ENCODE assay signal across 8 mouse cellular contexts in genomic region chr3:141862816-141863461, GRCm38 (mm10).
DNase-seq lines count a peak whose midpoint lies in the region; ATAC-seq and TF ChIP-seq lines count a peak whose summit lies in the region.

No protein-coding gene starts in this region.

- H3K9ac ChIP-seq in liver, embryonic 12.5 days = no peak overlapping the region
- no peak overlapping the region for H3K9ac ChIP-seq in neural tube, embryonic 13.5 days

- H3K36me3 ChIP-seq in heart, embryonic 10.5 days = no peaks in the 10 kb centered on the region
- H3K36me3 ChIP-seq in liver, embryonic 12.5 days = no peaks in the 10 kb centered on the region
- no peaks in the 10 kb centered on the region for H3K36me3 ChIP-seq in neural tube, embryonic 13.5 days

- H3K4me1 ChIP-seq in cortical plate, adult 2 months (ENCODE audit: control insufficient read depth, insufficient read depth, low read length) = no peaks in the 10 kb centered on the region
- H3K4me1 ChIP-seq in heart, embryonic 10.5 days = no peaks in the 10 kb centered on the region
- H3K4me1 ChIP-seq in liver, embryonic 12.5 days = no peaks in the 10 kb centered on the region
- 0 out of 2 replicates have a peak, but pooled peaks cover 2% of the 10 kb centered on the region for H3K4me1 ChIP-seq in neural tube, embryonic 13.5 days (replicated peaks)

- no peak overlapping the region for H3K27ac ChIP-seq in cortical plate, adult 2 months (ENCODE audit: insufficient read depth, low read length)
- H3K27ac ChIP-seq in heart, embryonic 10.5 days = no peak overlapping the region
- H3K27ac ChIP-seq in liver, embryonic 12.5 days = no peak overlapping the region
- H3K27ac ChIP-seq in neural tube, embryonic 13.5 days (replicated peaks) = no peak overlapping the region

- peak; percentile 30 for DNase-seq in CD4-positive, CD25-positive, alpha-beta regulatory T cell, adult 2 months (ENCODE audit: low read depth, low spot score)
- peak; percentile 75 for DNase-seq in adipocyte (ENCODE audit: low spot score)
- DNase-seq in heart, embryonic 10.5 days (ENCODE audit: low spot score) = peak; percentile 84
- peak; percentile 44 for DNase-seq in kidney, adult 9 months
- DNase-seq in spleen, adult 12 weeks (ENCODE audit: low spot score) = no peak

- H3K9me3 ChIP-seq in heart, embryonic 10.5 days = no peaks in the 10 kb centered on the region
- H3K9me3 ChIP-seq in liver, embryonic 12.5 days (replicated peaks) = no peaks in the 10 kb centered on the region
- no peaks in the 10 kb centered on the region for H3K9me3 ChIP-seq in neural tube, embryonic 13.5 days

- no peak overlapping the region for H3K4me3 ChIP-seq in cortical plate, adult 2 months (ENCODE audit: insufficient read depth, low read length)
- H3K4me3 ChIP-seq in heart, embryonic 10.5 days = no peak overlapping the region
- H3K4me3 ChIP-seq in liver, embryonic 12.5 days = no peak overlapping the region
- H3K4me3 ChIP-seq in neural tube, embryonic 13.5 days = no peak overlapping the region

- H3K27me3 ChIP-seq in heart, embryonic 10.5 days (ENCODE audit: insufficient read depth, poor library complexity, severe bottlenecking) = no peaks in the 10 kb centered on the region
- H3K27me3 ChIP-seq in liver, embryonic 12.5 days (replicated peaks) = no peaks in the 10 kb centered on the region
- no peaks in the 10 kb centered on the region for H3K27me3 ChIP-seq in neural tube, embryonic 13.5 days

- no peak for TF ChIP-seq POLR2A in cortical plate, adult 2 months (IDR thresholded peaks at IDR 0.05; ENCODE audit: extremely low read depth, insufficient read depth, low read length)

- ATAC-seq in liver, embryonic 12.5 days = peak; percentile 58; the same call in 1 of the 2 replicates
- ATAC-seq in neural tube, embryonic 13.5 days (ENCODE audit: low read depth) = peak; percentile 92

- 22% methylated on average over 13 of the region's 13 CpGs for WGBS in heart, embryonic 10.5 days
- WGBS in liver, embryonic 12.5 days (ENCODE audit: insufficient replicate concordance) = 16% methylated on average over 13 of the region's 13 CpGs
- WGBS in neural tube, embryonic 13.5 days = 26% methylated on average over 13 of the region's 13 CpGs

- TF ChIP-seq CTCF in cortical plate, adult 2 months (IDR thresholded peaks at IDR 0.05; ENCODE audit: extremely low read depth, insufficient read depth, low read length) = peak; percentile 82

- 0 out of 2 replicates have a peak overlapping the region, but pooled peaks have one; percentile 12 for H3K4me2 ChIP-seq in liver, embryonic 12.5 days
- H3K4me2 ChIP-seq in neural tube, embryonic 13.5 days = peak overlapping the region; percentile 41; the same call in 1 of the 2 replicates
